Mouse (Mus musculus): ENCODE results near the gene Sem1. TPM values are rescaled to one million over a fixed set of nuclear protein-coding genes. Genes with fewer than 3 reads are reported as not detected.

Sem1 gene
- 139 TPM for polyA plus RNA-seq (2017; shearing (Covaris generic))

DNA sequence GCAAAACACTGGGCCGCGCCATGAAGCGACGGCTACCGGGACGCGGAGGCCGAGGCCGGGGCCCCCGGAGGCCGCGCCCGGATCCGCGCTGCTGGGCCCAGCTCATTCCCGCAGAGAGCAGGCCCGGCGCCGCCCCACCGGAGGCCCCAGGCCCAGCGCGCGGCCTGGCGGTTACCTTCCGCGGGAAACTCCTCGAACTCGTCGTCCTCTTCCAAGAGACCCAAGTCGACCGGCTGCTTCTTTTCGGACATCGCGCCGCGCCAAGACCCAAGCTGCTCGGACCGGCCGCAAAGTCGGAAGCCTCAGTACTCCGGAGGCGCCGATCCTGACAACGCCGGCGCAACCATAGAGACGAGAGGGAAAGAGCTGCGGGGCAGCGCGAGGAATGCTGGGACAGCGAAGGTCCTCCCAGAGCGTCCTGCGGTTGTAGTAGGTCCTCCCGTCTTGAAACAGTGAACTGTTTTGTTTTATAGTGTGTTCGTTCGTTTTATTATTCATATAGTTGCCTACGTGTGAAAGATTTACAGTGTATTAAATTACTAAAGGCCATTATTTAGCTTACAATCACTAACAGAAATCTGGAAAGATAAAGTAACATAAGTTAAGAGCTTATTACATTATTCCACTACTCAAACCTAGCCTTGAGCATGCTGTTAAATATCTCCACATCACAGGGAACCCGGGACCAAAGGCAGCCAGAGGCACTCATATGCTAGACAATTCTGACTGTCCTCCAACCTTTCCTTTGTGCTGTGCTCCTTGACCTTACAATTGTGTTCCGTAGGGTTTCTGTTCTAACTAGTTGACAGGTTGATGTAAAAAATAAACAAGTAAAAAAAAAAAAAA lies at the start of gene Sem1:
Sem1 (minus strand) TSS at position 360 of the 846 bp plus-strand sequence.

